In genomic region chr11:34784864-34785263, GRCm38 (mm10) we compare ENCODE assay signal across 29 mouse cellular contexts. TPM values are rescaled to one million over a fixed set of nuclear protein-coding genes. Genes with fewer than 3 reads are reported as not detected.
DNase-seq lines count a peak whose midpoint lies in the region; ATAC-seq and TF ChIP-seq lines count a peak whose summit lies in the region.
"Had no signal": no experiment of that assay in that cellular context is flagged by ENCODE, and none has a peak within 500 bp of the region (broad histone marks: within the 10 kb centered on the region; RNA-seq: fewer than 3 reads in every experiment).

No protein-coding gene starts in this region.

- no peak for ATAC-seq in limb, embryonic 14.5 days (ENCODE audit: low FRiP score, low read depth)
- ATAC-seq in midbrain, postnatal 0 days (ENCODE audit: low FRiP score) = no peak
- no peak for ATAC-seq in midbrain, embryonic 15.5 days (replicated peaks)
- ATAC-seq: forebrain, postnatal 0 days; inflammation-experienced regulatory T-cells, adult 6 months; liver, embryonic 12.5 days; midbrain, embryonic 13.5 days had no signal

- no peaks in the 10 kb centered on the region for H3K9me3 ChIP-seq in limb, embryonic 14.5 days (ENCODE audit: control insufficient read depth, low read length)
- H3K9me3 ChIP-seq in limb, embryonic 10.5 days (replicated peaks) = no peaks in the 10 kb centered on the region
- H3K9me3 ChIP-seq in midbrain, postnatal 0 days (ENCODE audit: low read length) = no peaks in the 10 kb centered on the region
- H3K9me3 ChIP-seq in midbrain, embryonic 15.5 days = no peaks in the 10 kb centered on the region
- H3K9me3 ChIP-seq: heart, embryonic 13.5 days; limb, embryonic 12.5 days; liver, embryonic 12.5 days; midbrain, embryonic 13.5 days; neural tube, embryonic 13.5 days had no signal

- DNase-seq in cerebellum, postnatal 10 days = peak; percentile 24 to 30
- DNase-seq in cerebellum, adult 2 months = no peak
- peak; percentile 7 for DNase-seq in limb, embryonic 14.5 days (ENCODE audit: low spot score)
- no peak for DNase-seq in limb, embryonic 10.5 days (ENCODE audit: low spot score)
- DNase-seq in midbrain, postnatal 0 days (ENCODE audit: low spot score) = peak; percentile 2
- DNase-seq in induced T-regulatory cell, adult 2 months (ENCODE audit: low read depth) = peak; percentile 40
- DNase-seq in adrenal gland, postnatal 10 days = no peak
- DNase-seq: cerebellum, adult 18-20 months; cerebellum, postnatal 36 days; embryo, embryonic 11 days; forebrain, postnatal 0 days; gastrocnemius, postnatal 25 days; heart, adult 18-20 months; heart, postnatal 14 days; kidney, adult 18-20 months; kidney, postnatal 10 days; lung, adult 18-20 months; retina, postnatal 1 day; right cerebral cortex, postnatal 4 days; thymus, adult 18-20 months; thymus, postnatal 36 days had no signal

- no peak for TF ChIP-seq CTCF in cerebellum, adult 2 months (IDR thresholded peaks at IDR 0.05; ENCODE audit: borderline replicate concordance, insufficient read depth, low read depth, low read length)
- no peak for TF ChIP-seq CTCF in midbrain, postnatal 0 days (IDR thresholded peaks at IDR 0.05)

- no peak for TF ChIP-seq POLR2A in cerebellum, adult 2 months (IDR thresholded peaks at IDR 0.05; ENCODE audit: borderline replicate concordance, insufficient read depth, low read length)
- TF ChIP-seq POLR2A in limb, embryonic 14.5 days (IDR thresholded peaks at IDR 0.05; ENCODE audit: borderline replicate concordance, extremely low read depth, insufficient read depth, insufficient read length) = no peak

- H3K9ac ChIP-seq in limb, embryonic 14.5 days (ENCODE audit: low read depth, low read length, severe bottlenecking) = no peak overlapping the region
- no peak overlapping the region for H3K9ac ChIP-seq in midbrain, postnatal 0 days (replicated peaks; ENCODE audit: low read length, poor library complexity, severe bottlenecking)
- H3K9ac ChIP-seq in midbrain, embryonic 15.5 days = no peak overlapping the region
- H3K9ac ChIP-seq: forebrain, postnatal 0 days; heart, embryonic 13.5 days; limb, embryonic 12.5 days; liver, embryonic 12.5 days; midbrain, embryonic 13.5 days; neural tube, embryonic 13.5 days had no signal

- no peak overlapping the region for H3K4me3 ChIP-seq in cerebellum, adult 2 months (replicated peaks; ENCODE audit: insufficient read depth, low read depth, low read length)
- no peak overlapping the region for H3K4me3 ChIP-seq in limb, embryonic 14.5 days (replicated peaks; ENCODE audit: low read length)
- H3K4me3 ChIP-seq in limb, embryonic 10.5 days = no peak overlapping the region
- no peak overlapping the region for H3K4me3 ChIP-seq in midbrain, postnatal 0 days (ENCODE audit: low read depth, low read length)
- H3K4me3 ChIP-seq in midbrain, embryonic 15.5 days = no peak overlapping the region
- H3K4me3 ChIP-seq: heart, embryonic 13.5 days; limb, embryonic 12.5 days; liver, embryonic 12.5 days; midbrain, embryonic 13.5 days; myocyte; neural tube, embryonic 13.5 days had no signal

- H3K4me2 ChIP-seq in limb, embryonic 14.5 days (replicated peaks; ENCODE audit: low read depth, low read length, severe bottlenecking) = no peak overlapping the region
- H3K4me2 ChIP-seq in midbrain, postnatal 0 days (ENCODE audit: low read depth, low read length, poor library complexity, severe bottlenecking) = no peak overlapping the region
- no peak overlapping the region for H3K4me2 ChIP-seq in midbrain, embryonic 15.5 days
- H3K4me2 ChIP-seq: heart, embryonic 13.5 days; limb, embryonic 12.5 days; midbrain, embryonic 13.5 days; neural tube, embryonic 13.5 days had no signal

- H3K4me1 ChIP-seq in cerebellum, adult 2 months (ENCODE audit: control insufficient read depth, insufficient read depth, low read length) = no peaks in the 10 kb centered on the region
- no peaks in the 10 kb centered on the region for H3K4me1 ChIP-seq in limb, embryonic 14.5 days (ENCODE audit: control insufficient read depth, insufficient read depth, low read length)
- H3K4me1 ChIP-seq in limb, embryonic 10.5 days = peaks cover 4% of the 10 kb centered on the region; the same call in 1 of the 2 replicates
- no peaks in the 10 kb centered on the region for H3K4me1 ChIP-seq in midbrain, postnatal 0 days (ENCODE audit: insufficient read depth, low read length)
- H3K4me1 ChIP-seq in midbrain, embryonic 15.5 days = no peaks in the 10 kb centered on the region
- H3K4me1 ChIP-seq: heart, embryonic 13.5 days; limb, embryonic 12.5 days; midbrain, embryonic 13.5 days; neural tube, embryonic 13.5 days had no signal

- H3K27ac ChIP-seq in cerebellum, adult 2 months (ENCODE audit: insufficient read depth, low read length) = no peak overlapping the region
- no peak overlapping the region for H3K27ac ChIP-seq in limb, embryonic 14.5 days (replicated peaks; ENCODE audit: low read depth, low read length)
- H3K27ac ChIP-seq in limb, embryonic 10.5 days = no peak overlapping the region
- no peak overlapping the region for H3K27ac ChIP-seq in midbrain, postnatal 0 days (ENCODE audit: low read depth, low read length)
- no peak overlapping the region for H3K27ac ChIP-seq in midbrain, embryonic 15.5 days
- H3K27ac ChIP-seq: heart, embryonic 13.5 days; limb, embryonic 12.5 days; liver, embryonic 12.5 days; midbrain, embryonic 13.5 days; neural tube, embryonic 13.5 days had no signal

- H3K27me3 ChIP-seq in cerebellum, adult 2 months (ENCODE audit: control insufficient read depth, insufficient read depth, low read length) = no peaks in the 10 kb centered on the region
- no peaks in the 10 kb centered on the region for H3K27me3 ChIP-seq in limb, embryonic 14.5 days (ENCODE audit: control insufficient read depth, insufficient read depth, low read length)
- H3K27me3 ChIP-seq in limb, embryonic 10.5 days (ENCODE audit: low read depth, poor library complexity, severe bottlenecking) = no peaks in the 10 kb centered on the region
- H3K27me3 ChIP-seq in midbrain, postnatal 0 days (ENCODE audit: insufficient read depth, low read length) = no peaks in the 10 kb centered on the region
- H3K27me3 ChIP-seq in midbrain, embryonic 15.5 days (replicated peaks) = no peaks in the 10 kb centered on the region
- H3K27me3 ChIP-seq: heart, embryonic 13.5 days; limb, embryonic 12.5 days; liver, embryonic 12.5 days; midbrain, embryonic 13.5 days; neural tube, embryonic 13.5 days had no signal

- no peaks in the 10 kb centered on the region for H3K36me3 ChIP-seq in limb, embryonic 14.5 days (ENCODE audit: control insufficient read depth, insufficient read depth, low read length)
- no peaks in the 10 kb centered on the region for H3K36me3 ChIP-seq in limb, embryonic 10.5 days
- H3K36me3 ChIP-seq in midbrain, postnatal 0 days (ENCODE audit: insufficient read depth, low read length) = no peaks in the 10 kb centered on the region
- no peaks in the 10 kb centered on the region for H3K36me3 ChIP-seq in midbrain, embryonic 15.5 days (replicated peaks)
- H3K36me3 ChIP-seq: heart, embryonic 13.5 days; limb, embryonic 12.5 days; liver, embryonic 12.5 days; midbrain, embryonic 13.5 days; neural tube, embryonic 13.5 days had no signal

RNA-seq across cellular contexts. Expression of gene Dock2, which starts 1.2 kb away (rescaled TPM):
- 0.54 and 0.69 TPM in 2 replicates for polyA plus RNA-seq in cerebellum, adult 2 months (2012; rRNA removed)
- 1.2 and 1.6 TPM in 2 replicates for polyA plus RNA-seq in limb, embryonic 14.5 days (2012; rRNA removed)
- 2.5 and 2.6 TPM in 2 replicates for polyA plus RNA-seq in limb, embryonic 14.5 days (2014; fragmentation: Nextera tagmentation; extraction: Ambion mirVana)
- polyA plus RNA-seq in limb, embryonic 10.5 days (2016; fragmentation: Nextera tagmentation; extraction: Ambion mirVana) = 0.55 and 0.60 TPM in 2 replicates
- 1.6 and 1.7 TPM in 2 replicates for total RNA-seq in midbrain, postnatal 0 days (2014; rRNA removed)
- polyA plus RNA-seq in midbrain, postnatal 0 days (2015; fragmentation: Nextera tagmentation; extraction: Ambion mirVana) = 0.48 and 0.57 TPM in 2 replicates
- polyA plus RNA-seq in midbrain, embryonic 15.5 days (2015; fragmentation: Nextera tagmentation; extraction: Ambion mirVana) = 0.60 and 0.68 TPM in 2 replicates
- 1 to 10 TPM; 6.4 to 8.1 TPM for total RNA-seq in adrenal gland, postnatal 10 days (2021)
- polyA plus RNA-seq: myocyte had no signal

RNA-seq across cellular contexts. Expression of gene Spdl1, which starts 48.6 kb away (rescaled TPM):
- polyA plus RNA-seq in cerebellum, adult 2 months (2012; rRNA removed) = 0.49 and 0.79 TPM in 2 replicates
- 9.9 and 16.1 TPM in 2 replicates for polyA plus RNA-seq in limb, embryonic 14.5 days (2012; rRNA removed)
- polyA plus RNA-seq in limb, embryonic 14.5 days (2014; fragmentation: Nextera tagmentation; extraction: Ambion mirVana) = 14.1 and 16.2 TPM in 2 replicates
- 33.5 and 33.9 TPM in 2 replicates for polyA plus RNA-seq in limb, embryonic 10.5 days (2016; fragmentation: Nextera tagmentation; extraction: Ambion mirVana)
- 0.93 and 1.7 TPM in 2 replicates for total RNA-seq in midbrain, postnatal 0 days (2014; rRNA removed)
- 0.77 and 1.1 TPM in 2 replicates for polyA plus RNA-seq in midbrain, postnatal 0 days (2015; fragmentation: Nextera tagmentation; extraction: Ambion mirVana)
- 3.4 and 3.5 TPM in 2 replicates for polyA plus RNA-seq in midbrain, embryonic 15.5 days (2015; fragmentation: Nextera tagmentation; extraction: Ambion mirVana)
- total RNA-seq in adrenal gland, postnatal 10 days (2021) = 1 to 10 TPM; 4.4 to 5.6 TPM

Comparison
In these comparisons a context has a peak if more than half of its experiments do, and no peak if none do; other contexts are left out.
1. DNase-seq: peak in cerebellum, postnatal 10 days (2 of 2), limb, embryonic 14.5 days (single experiment), midbrain, postnatal 0 days (single experiment) and induced T-regulatory cell, adult 2 months (single experiment); none in cerebellum, adult 2 months (0 of 2), limb, embryonic 10.5 days (single experiment) and adrenal gland, postnatal 10 days (single experiment).